Mouse (Mus musculus): ENCODE measurements around the gene Ipcef1. TPM values are rescaled to one million over a fixed set of nuclear protein-coding genes. Genes with fewer than 3 reads are reported as not detected.

Ipcef1 gene
- total and polyA plus RNA-seq, 2 experiments from 2014 or later = 0.11 TPM; not detected in 1

DNA sequence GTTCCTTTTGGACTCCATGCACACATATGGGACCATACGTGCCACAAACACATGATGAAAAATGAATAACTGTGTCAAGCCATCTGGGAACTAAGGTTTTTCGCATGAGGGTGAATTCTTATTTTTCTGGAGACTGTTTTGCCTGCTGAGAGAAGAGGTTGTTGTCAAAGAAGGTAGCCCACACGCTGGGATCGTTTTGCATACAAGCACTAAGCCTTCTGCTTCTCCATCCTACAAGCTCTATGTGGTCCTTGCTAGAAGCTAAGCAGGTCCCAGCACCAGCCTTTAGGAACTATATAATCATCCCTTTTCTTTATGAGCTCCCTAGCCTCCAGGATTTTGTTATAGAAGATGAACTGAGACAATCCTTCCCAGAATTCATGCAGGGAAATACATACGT lies 93.5 kb downstream of the Ipcef1 start:
- Histone ChIP-seq H3K9me3 (replicated peaks; ENCODE audit: control insufficient read depth, low read length) (no peaks in the 10 kb centered on the region), H3K4me1 (ENCODE audit: control insufficient read depth, insufficient read depth) (no peaks in the 10 kb centered on the region), H3K4me3 (ENCODE audit: low read depth, low read length) (no peak overlapping the region), H3K27me3 (ENCODE audit: control insufficient read depth, insufficient read depth, low read length) (no peaks in the 10 kb centered on the region), H3K4me2 (ENCODE audit: low read depth, low read length) (no peak overlapping the region), H3K9ac (replicated peaks; ENCODE audit: low read depth, low read length) (no peak overlapping the region), H3K36me3 (replicated peaks; ENCODE audit: control insufficient read depth, insufficient read depth, low read length) (no peaks in the 10 kb centered on the region), H3K27ac (ENCODE audit: low read depth) (no peak overlapping the region)
- no peak for TF ChIP-seq EP300 (IDR thresholded peaks at IDR 0.05; ENCODE audit: low read depth)
- TF ChIP-seq CTCF (IDR thresholded peaks at IDR 0.05; ENCODE audit: low read depth) = no peak
- WGBS = 67% methylated on average over 5 of the region's 5 CpGs
- no peak for ATAC-seq (ENCODE audit: insufficient read depth, low read depth)
- DNase-seq (ENCODE audit: low spot score) = no peak

DNA sequence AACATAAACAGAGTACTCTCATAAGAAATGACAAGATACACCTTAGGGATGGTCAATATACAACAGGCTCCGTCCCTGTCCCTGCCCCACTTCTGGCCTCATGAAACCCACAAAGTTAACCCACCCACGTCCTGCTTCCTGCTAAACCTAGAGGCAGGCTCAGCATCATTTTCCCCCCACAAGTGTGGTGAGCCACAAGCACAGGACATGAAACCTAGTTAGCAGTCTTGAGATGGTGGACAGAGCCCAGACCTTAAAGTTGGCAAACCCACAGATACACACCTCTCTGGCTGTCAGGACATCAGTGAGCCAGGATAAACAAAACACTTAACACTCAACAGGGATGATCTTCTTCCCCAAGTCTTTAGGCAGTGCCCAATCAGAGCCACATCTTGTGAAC lies 95.9 kb downstream of the Ipcef1 start:
- no peak for DNase-seq (ENCODE audit: low spot score)
- Histone ChIP-seq H3K4me1 (ENCODE audit: control insufficient read depth, insufficient read depth) (no peaks in the 10 kb centered on the region), H3K36me3 (replicated peaks; ENCODE audit: control insufficient read depth, insufficient read depth, low read length) (no peaks in the 10 kb centered on the region), H3K4me2 (ENCODE audit: low read depth, low read length) (no peak overlapping the region), H3K27me3 (ENCODE audit: control insufficient read depth, insufficient read depth, low read length) (no peaks in the 10 kb centered on the region), H3K9me3 (replicated peaks; ENCODE audit: control insufficient read depth, low read length) (no peaks in the 10 kb centered on the region), H3K27ac (ENCODE audit: low read depth) (no peak overlapping the region), H3K4me3 (ENCODE audit: low read depth, low read length) (no peak overlapping the region), H3K9ac (replicated peaks; ENCODE audit: low read depth, low read length) (no peak overlapping the region)
- no peak for ATAC-seq (ENCODE audit: insufficient read depth, low read depth)
- TF ChIP-seq CTCF (IDR thresholded peaks at IDR 0.05; ENCODE audit: low read depth) (no peak), EP300 (IDR thresholded peaks at IDR 0.05; ENCODE audit: low read depth) (no peak)
- 82% methylated on average over 2 of the region's 2 CpGs for WGBS

GRCm38 (mm10) chr10:6954533-6954932 lies 97.7 kb downstream of the Ipcef1 start:
- no peaks in the 10 kb centered on the region for H3K36me3 ChIP-seq (replicated peaks; ENCODE audit: control insufficient read depth, insufficient read depth, low read length)
- H3K9ac ChIP-seq (replicated peaks; ENCODE audit: low read depth, low read length) = no peak overlapping the region
- no peaks in the 10 kb centered on the region for H3K9me3 ChIP-seq (replicated peaks; ENCODE audit: control insufficient read depth, low read length)
- no peak overlapping the region for H3K4me2 ChIP-seq (ENCODE audit: low read depth, low read length)
- H3K4me1 ChIP-seq (ENCODE audit: control insufficient read depth, insufficient read depth) = no peaks in the 10 kb centered on the region
- no peak overlapping the region for H3K4me3 ChIP-seq (ENCODE audit: low read depth, low read length)
- ATAC-seq (ENCODE audit: insufficient read depth, low read depth) (no peak), DNase-seq (ENCODE audit: low spot score) (no peak)
- no peak overlapping the region for H3K27ac ChIP-seq (ENCODE audit: low read depth)
- TF ChIP-seq EP300 (IDR thresholded peaks at IDR 0.05; ENCODE audit: low read depth) = no peak
- TF ChIP-seq CTCF (IDR thresholded peaks at IDR 0.05; ENCODE audit: low read depth) = no peak
- no peaks in the 10 kb centered on the region for H3K27me3 ChIP-seq (ENCODE audit: control insufficient read depth, insufficient read depth, low read length)

GRCm38 (mm10) chr10:6953115-6953514 lies 99.2 kb downstream of the Ipcef1 start:
- H3K9ac ChIP-seq (replicated peaks; ENCODE audit: low read depth, low read length) = no peak overlapping the region
- no peaks in the 10 kb centered on the region for H3K27me3 ChIP-seq (ENCODE audit: control insufficient read depth, insufficient read depth, low read length)
- H3K27ac ChIP-seq (ENCODE audit: low read depth) = no peak overlapping the region
- no peak for ATAC-seq (ENCODE audit: insufficient read depth, low read depth)
- H3K4me3 ChIP-seq (ENCODE audit: low read depth, low read length) = no peak overlapping the region
- no peaks in the 10 kb centered on the region for H3K36me3 ChIP-seq (replicated peaks; ENCODE audit: control insufficient read depth, insufficient read depth, low read length)
- no peak for TF ChIP-seq EP300 (IDR thresholded peaks at IDR 0.05; ENCODE audit: low read depth)
- TF ChIP-seq CTCF (IDR thresholded peaks at IDR 0.05; ENCODE audit: low read depth) = no peak
- H3K9me3 ChIP-seq (replicated peaks; ENCODE audit: control insufficient read depth, low read length) = no peaks in the 10 kb centered on the region
- 56% methylated on average over 1 of the region's 1 CpGs for WGBS
- H3K4me1 ChIP-seq (ENCODE audit: control insufficient read depth, insufficient read depth) = no peaks in the 10 kb centered on the region
- no peak for DNase-seq (ENCODE audit: low spot score)
- no peak overlapping the region for H3K4me2 ChIP-seq (ENCODE audit: low read depth, low read length)

DNA sequence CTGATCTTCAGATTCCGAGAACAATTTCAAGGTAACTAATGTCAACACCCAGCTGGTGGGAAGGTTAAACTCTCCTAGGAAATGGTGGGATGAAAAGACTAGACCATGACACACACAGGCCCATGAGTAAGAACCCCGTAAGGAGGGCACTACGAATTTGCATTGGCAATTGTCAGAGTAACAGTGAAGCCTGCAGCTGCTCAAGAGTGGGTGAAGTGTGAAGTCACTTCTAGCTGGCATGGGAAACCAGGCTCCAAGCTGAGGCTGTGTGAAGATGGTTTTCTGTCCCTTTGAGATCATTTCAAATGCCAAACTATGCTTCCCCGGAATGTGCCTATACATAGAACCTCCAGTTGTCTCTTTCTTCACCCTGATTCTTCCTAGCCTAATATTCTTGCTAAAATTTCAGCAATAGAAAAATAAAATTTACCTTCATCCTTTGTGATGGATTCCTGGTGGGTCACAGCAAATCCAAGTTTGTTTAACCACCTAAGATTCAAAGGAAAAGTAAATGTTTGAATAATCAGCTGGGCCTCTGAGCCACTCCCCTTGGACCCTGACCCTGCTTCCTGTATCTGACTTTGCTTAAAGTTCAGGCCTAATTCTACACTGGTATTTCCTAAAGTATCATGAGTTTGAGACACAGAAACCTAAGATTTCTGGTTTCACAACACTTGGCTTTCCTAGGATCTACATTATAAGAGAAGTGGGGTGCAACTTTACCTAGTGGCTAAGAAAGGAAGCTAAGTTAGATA lies 115.4 kb downstream of the Ipcef1 start:
- Histone ChIP-seq H3K4me2 (ENCODE audit: low read depth, low read length) (no peak overlapping the region), H3K9ac (replicated peaks; ENCODE audit: low read depth, low read length) (no peak overlapping the region), H3K9me3 (replicated peaks; ENCODE audit: control insufficient read depth, low read length) (no peaks in the 10 kb centered on the region), H3K4me3 (ENCODE audit: low read depth, low read length) (no peak overlapping the region), H3K27ac (ENCODE audit: low read depth) (no peak overlapping the region), H3K4me1 (ENCODE audit: control insufficient read depth, insufficient read depth) (no peaks in the 10 kb centered on the region), H3K36me3 (replicated peaks; ENCODE audit: control insufficient read depth, insufficient read depth, low read length) (no peaks in the 10 kb centered on the region), H3K27me3 (ENCODE audit: control insufficient read depth, insufficient read depth, low read length) (no peaks in the 10 kb centered on the region)
- 67% methylated on average over 4 of the region's 4 CpGs for WGBS
- TF ChIP-seq CTCF (IDR thresholded peaks at IDR 0.05; ENCODE audit: low read depth) (no peak), EP300 (IDR thresholded peaks at IDR 0.05; ENCODE audit: low read depth) (no peak)
- ATAC-seq (ENCODE audit: insufficient read depth, low read depth) (no peak), DNase-seq (ENCODE audit: low spot score) (no peak)

GRCm38 (mm10) chr10:6934776-6935175 lies 117.5 kb downstream of the Ipcef1 start:
- no peaks in the 10 kb centered on the region for H3K27me3 ChIP-seq (ENCODE audit: control insufficient read depth, insufficient read depth, low read length)
- 74% methylated on average over 3 of the region's 3 CpGs for WGBS
- no peak overlapping the region for H3K4me2 ChIP-seq (ENCODE audit: low read depth, low read length)
- ATAC-seq (ENCODE audit: insufficient read depth, low read depth) (no peak), DNase-seq (ENCODE audit: low spot score) (no peak)
- no peak overlapping the region for H3K4me3 ChIP-seq (ENCODE audit: low read depth, low read length)
- no peak overlapping the region for H3K27ac ChIP-seq (ENCODE audit: low read depth)
- H3K4me1 ChIP-seq (ENCODE audit: control insufficient read depth, insufficient read depth) = no peaks in the 10 kb centered on the region
- TF ChIP-seq CTCF (IDR thresholded peaks at IDR 0.05; ENCODE audit: low read depth) (no peak), EP300 (IDR thresholded peaks at IDR 0.05; ENCODE audit: low read depth) (no peak)
- no peak overlapping the region for H3K9ac ChIP-seq (replicated peaks; ENCODE audit: low read depth, low read length)
- H3K9me3 ChIP-seq (replicated peaks; ENCODE audit: control insufficient read depth, low read length) = no peaks in the 10 kb centered on the region
- H3K36me3 ChIP-seq (replicated peaks; ENCODE audit: control insufficient read depth, insufficient read depth, low read length) = no peaks in the 10 kb centered on the region
